Mouse (Mus musculus): ENCODE measurements around the gene Mctp2. TPM values are rescaled to one million over a fixed set of nuclear protein-coding genes. Genes with fewer than 3 reads are reported as not detected.

Mctp2 gene
- polyA plus RNA-seq, 1 experiment: 4.4 TPM

- Histone ChIP-seq H3K36me3 (ENCODE audit: control insufficient read depth, insufficient read depth, low read length) (peaks cover 3% of the 10 kb centered on the region), H3K27ac (ENCODE audit: insufficient read depth, low read length) (no peak overlapping the region), H3K4me1 (ENCODE audit: control insufficient read depth, insufficient read depth, insufficient read length) (no peaks in the 10 kb centered on the region), H3K4me3 (ENCODE audit: extremely low read depth, insufficient read depth, insufficient read length) (no peak overlapping the region), H3K27me3 (ENCODE audit: control insufficient read depth, insufficient read depth, low read length) (no peaks in the 10 kb centered on the region)
- WGBS: 93% methylated on average over 5 of the region's 5 CpGs
- TF ChIP-seq POLR2A (IDR thresholded peaks at IDR 0.05; ENCODE audit: low read depth, low read length): no peak
- no peak for TF ChIP-seq CTCF (IDR thresholded peaks at IDR 0.05; ENCODE audit: extremely low read depth, insufficient read depth, insufficient read length, insufficient replicate concordance)
- DNase-seq (ENCODE audit: low read depth in 1 of 2, low spot score in 2 of 2): no peak
Measured at GRCm38 (mm10) chr7:72223558-72223957, 82.8 kb downstream of the Mctp2 start.

- WGBS: 91% methylated on average over 8 of the region's 8 CpGs
- H3K27ac ChIP-seq (ENCODE audit: insufficient read depth, low read length): no peak overlapping the region
Measured at GRCm38 (mm10) chr7:72222532-72222931, 83.9 kb downstream of the Mctp2 start.

GRCm38 (mm10) chr7:72218048-72218447 lies 88.4 kb downstream of the Mctp2 start:
- WGBS: 65% methylated on average over 7 of the region's 7 CpGs

More at GRCm38 (mm10) chr7:72222532-72222931, 83.9 kb downstream of the Mctp2 start:
- no peak for TF ChIP-seq POLR2A (IDR thresholded peaks at IDR 0.05; ENCODE audit: low read depth, low read length)
- TF ChIP-seq CTCF (IDR thresholded peaks at IDR 0.05; ENCODE audit: extremely low read depth, insufficient read depth, insufficient read length, insufficient replicate concordance): no peak
- peaks cover 3% of the 10 kb centered on the region for H3K36me3 ChIP-seq (ENCODE audit: control insufficient read depth, insufficient read depth, low read length)
- no peaks in the 10 kb centered on the region for H3K4me1 ChIP-seq (ENCODE audit: control insufficient read depth, insufficient read depth, insufficient read length)
- no peaks in the 10 kb centered on the region for H3K27me3 ChIP-seq (ENCODE audit: control insufficient read depth, insufficient read depth, low read length)
- DNase-seq (ENCODE audit: low read depth in 1 of 2, low spot score in 2 of 2): no peak
- no peak overlapping the region for H3K4me3 ChIP-seq (ENCODE audit: extremely low read depth, insufficient read depth, insufficient read length)

GRCm38 (mm10) chr7:72215563-72216215 lies 90.7 kb downstream of the Mctp2 start:
- no peak overlapping the region for H3K27ac ChIP-seq (ENCODE audit: insufficient read depth, low read length)
- H3K4me1 ChIP-seq (ENCODE audit: control insufficient read depth, insufficient read depth, insufficient read length): no peaks in the 10 kb centered on the region
- no peak for TF ChIP-seq CTCF (IDR thresholded peaks at IDR 0.05; ENCODE audit: extremely low read depth, insufficient read depth, insufficient read length, insufficient replicate concordance)
- no peak for TF ChIP-seq POLR2A (IDR thresholded peaks at IDR 0.05; ENCODE audit: low read depth, low read length)
- DNase-seq (ENCODE audit: low read depth in 1 of 2, low spot score in 2 of 2): no peak
- peaks cover 8% of the 10 kb centered on the region for H3K36me3 ChIP-seq (ENCODE audit: control insufficient read depth, insufficient read depth, low read length)
- H3K4me3 ChIP-seq (ENCODE audit: extremely low read depth, insufficient read depth, insufficient read length): no peak overlapping the region
- H3K27me3 ChIP-seq (ENCODE audit: control insufficient read depth, insufficient read depth, low read length): no peaks in the 10 kb centered on the region
- WGBS: 88% methylated on average over 5 of the region's 5 CpGs

More at GRCm38 (mm10) chr7:72218048-72218447, 88.4 kb downstream of the Mctp2 start:
- Histone ChIP-seq H3K36me3 (ENCODE audit: control insufficient read depth, insufficient read depth, low read length) (peaks cover 6% of the 10 kb centered on the region), H3K27me3 (ENCODE audit: control insufficient read depth, insufficient read depth, low read length) (no peaks in the 10 kb centered on the region), H3K27ac (ENCODE audit: insufficient read depth, low read length) (no peak overlapping the region), H3K4me3 (ENCODE audit: extremely low read depth, insufficient read depth, insufficient read length) (no peak overlapping the region), H3K4me1 (ENCODE audit: control insufficient read depth, insufficient read depth, insufficient read length) (no peaks in the 10 kb centered on the region)
- DNase-seq (ENCODE audit: low read depth in 1 of 2, low spot score in 2 of 2): no peak
- TF ChIP-seq POLR2A (IDR thresholded peaks at IDR 0.05; ENCODE audit: low read depth, low read length) (no peak), CTCF (IDR thresholded peaks at IDR 0.05; ENCODE audit: extremely low read depth, insufficient read depth, insufficient read length, insufficient replicate concordance) (no peak)

- WGBS: 92% methylated on average over 5 of the region's 5 CpGs
- H3K27ac ChIP-seq (ENCODE audit: insufficient read depth, low read length): no peak overlapping the region
- no peaks in the 10 kb centered on the region for H3K4me1 ChIP-seq (ENCODE audit: control insufficient read depth, insufficient read depth, insufficient read length)
- peaks cover 13% of the 10 kb centered on the region for H3K36me3 ChIP-seq (ENCODE audit: control insufficient read depth, insufficient read depth, low read length)
- DNase-seq (ENCODE audit: low read depth in 1 of 2, low spot score in 2 of 2): no peak
- H3K27me3 ChIP-seq (ENCODE audit: control insufficient read depth, insufficient read depth, low read length): no peaks in the 10 kb centered on the region
- no peak overlapping the region for H3K4me3 ChIP-seq (ENCODE audit: extremely low read depth, insufficient read depth, insufficient read length)
- TF ChIP-seq CTCF (IDR thresholded peaks at IDR 0.05; ENCODE audit: extremely low read depth, insufficient read depth, insufficient read length, insufficient replicate concordance): no peak
- no peak for TF ChIP-seq POLR2A (IDR thresholded peaks at IDR 0.05; ENCODE audit: low read depth, low read length)
Measured at GRCm38 (mm10) chr7:72210201-72210600, 96.2 kb downstream of the Mctp2 start.

GRCm38 (mm10) chr7:72209296-72209695 lies 97.1 kb downstream of the Mctp2 start:
- DNase-seq (ENCODE audit: low read depth in 1 of 2, low spot score in 2 of 2): no peak

GRCm38 (mm10) chr7:72206841-72207240 lies 99.6 kb downstream of the Mctp2 start:
- TF ChIP-seq POLR2A (IDR thresholded peaks at IDR 0.05; ENCODE audit: low read depth, low read length) (no peak), CTCF (IDR thresholded peaks at IDR 0.05; ENCODE audit: extremely low read depth, insufficient read depth, insufficient read length, insufficient replicate concordance) (no peak)
- Histone ChIP-seq H3K27ac (ENCODE audit: insufficient read depth, low read length) (no peak overlapping the region), H3K4me3 (ENCODE audit: extremely low read depth, insufficient read depth, insufficient read length) (no peak overlapping the region), H3K36me3 (ENCODE audit: control insufficient read depth, insufficient read depth, low read length) (peaks cover 6% of the 10 kb centered on the region; the same call in 1 of the 2 replicates), H3K4me1 (ENCODE audit: control insufficient read depth, insufficient read depth, insufficient read length) (no peaks in the 10 kb centered on the region), H3K27me3 (ENCODE audit: control insufficient read depth, insufficient read depth, low read length) (no peaks in the 10 kb centered on the region)
- 51% methylated on average over 6 of the region's 6 CpGs for WGBS
- no peak for DNase-seq (ENCODE audit: low read depth in 1 of 2, low spot score in 2 of 2)

More at GRCm38 (mm10) chr7:72209296-72209695, 97.1 kb downstream of the Mctp2 start:
- Histone ChIP-seq H3K27me3 (ENCODE audit: control insufficient read depth, insufficient read depth, low read length) (no peaks in the 10 kb centered on the region), H3K27ac (ENCODE audit: insufficient read depth, low read length) (no peak overlapping the region), H3K4me1 (ENCODE audit: control insufficient read depth, insufficient read depth, insufficient read length) (no peaks in the 10 kb centered on the region), H3K36me3 (ENCODE audit: control insufficient read depth, insufficient read depth, low read length) (peaks cover 13% of the 10 kb centered on the region), H3K4me3 (ENCODE audit: extremely low read depth, insufficient read depth, insufficient read length) (no peak overlapping the region)
- 96% methylated on average over 5 of the region's 5 CpGs for WGBS
- TF ChIP-seq CTCF (IDR thresholded peaks at IDR 0.05; ENCODE audit: extremely low read depth, insufficient read depth, insufficient read length, insufficient replicate concordance) (no peak), POLR2A (IDR thresholded peaks at IDR 0.05; ENCODE audit: low read depth, low read length) (no peak)
